Mouse (Mus musculus) olfactory bulb, adult 2 months (tissue): Measurements from ENCODE around the gene Rptor.

ENCODE experiments used
- CTCF ChIP-seq: fragments of 200-500 bp; IDR thresholded peaks from 2 replicates; pipeline ENCODE4 v1.5.1; 2012; ENCODE audit warnings: low read depth, mild to moderate bottlenecking, low read length, moderate library complexity; ENCODE audit not compliant: insufficient read depth
- POLR2A ChIP-seq: fragments of 200-500 bp; IDR thresholded peaks from 2 replicates; pipeline ENCODE4 v1.6.1; 2012; ENCODE audit warnings: mild to moderate bottlenecking, low read depth, low read length, moderate library complexity; ENCODE audit not compliant: insufficient read depth

GRCm38 (mm10) chr11:119942201-119942726, 339.6 kb downstream of the Rptor start:
- TF ChIP-seq CTCF, result no peak
- peak; percentile 50 for TF ChIP-seq POLR2A
